Mouse (Mus musculus) right cerebral cortex, postnatal 10 days (tissue): Measurements from ENCODE around the gene Zbed6.
"Not testable (repeated sequence)": the region's sequence is repeated elsewhere in the genome, so short reads cannot be mapped to it uniquely, and the experiment has no call there.

ENCODE experiments used
- DNase-seq, 2 experiments: peaks; one replicate each; pipeline ENCODE4 v3.0.0; 2021; ENCODE audit warnings: low spot score in 2 of 2

The Zbed6 gene

GRCm38 (mm10) chr1:133660466-133661202 is at the start of gene Zbed6:
Gene Zbed6 (minus strand): TSS chr1:133660885.
- peak; percentile 84 to 88 for DNase-seq

DNA sequence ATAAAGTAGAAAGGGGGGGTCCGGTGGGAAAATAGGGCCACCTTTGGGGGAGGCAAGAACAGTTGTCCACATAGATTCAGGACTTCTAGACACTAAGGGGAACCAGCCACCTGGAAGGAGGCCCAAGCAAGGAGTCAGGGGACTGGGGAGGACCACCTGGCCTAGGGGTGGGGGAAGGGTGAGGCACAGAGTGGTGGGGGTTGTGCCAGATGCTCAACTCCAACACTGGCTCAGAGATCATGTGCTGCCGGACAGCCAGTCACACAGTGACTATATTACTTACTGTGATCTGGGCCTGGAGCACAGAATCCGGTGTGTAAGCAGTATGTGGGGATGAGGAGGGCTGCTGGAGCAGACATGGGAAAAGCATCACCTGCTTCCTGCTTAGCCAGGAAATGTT is 48.6 kb upstream of the Zbed6 start:
- no peak for DNase-seq

DNA sequence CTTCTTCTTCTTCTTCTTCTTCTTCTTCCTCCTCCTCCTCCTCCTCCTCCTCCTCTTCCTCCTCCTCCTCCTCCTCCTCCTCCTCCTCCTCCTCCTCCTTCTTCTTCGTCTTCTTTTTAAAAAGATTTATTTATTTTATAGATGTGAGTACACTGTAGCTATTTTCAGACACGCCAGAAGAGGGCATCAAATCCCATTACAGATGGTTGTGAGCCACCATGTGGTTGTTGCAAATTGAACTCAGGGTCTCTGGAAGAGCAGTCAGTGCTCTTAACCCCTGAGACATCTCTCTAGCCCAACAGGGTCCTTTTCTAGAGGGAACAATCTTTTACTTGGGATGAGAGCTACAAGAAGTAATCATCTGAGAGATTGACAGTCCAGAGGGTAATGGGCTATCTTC is 41.1 kb upstream of the Zbed6 start:
- not testable (repeated sequence) for DNase-seq

- DNase-seq = no peak
Measured at GRCm38 (mm10) chr1:133697935-133698620, 37.4 kb upstream of the Zbed6 start.

DNA sequence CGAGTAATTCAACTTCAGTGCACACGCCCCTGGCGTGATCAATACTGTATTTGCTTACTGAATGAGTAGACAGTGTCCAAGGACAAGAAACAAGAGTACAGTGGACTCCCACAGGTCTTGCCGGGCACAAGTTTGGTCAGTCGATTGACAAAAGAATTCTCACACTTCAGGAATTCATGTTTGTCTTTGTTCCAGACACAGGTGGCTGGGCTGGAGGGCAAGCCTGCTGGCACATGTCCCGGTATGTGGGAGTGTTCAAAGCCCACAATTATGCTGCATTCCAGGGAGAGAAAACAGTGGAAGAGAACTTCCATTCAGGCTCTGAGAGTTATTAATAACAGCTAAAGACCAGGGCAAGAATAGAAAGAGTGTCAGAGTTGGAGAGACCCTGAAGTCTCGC is 35.2 kb upstream of the Zbed6 start:
- DNase-seq = peak in 1 of 2 experiments; percentile 47

DNA sequence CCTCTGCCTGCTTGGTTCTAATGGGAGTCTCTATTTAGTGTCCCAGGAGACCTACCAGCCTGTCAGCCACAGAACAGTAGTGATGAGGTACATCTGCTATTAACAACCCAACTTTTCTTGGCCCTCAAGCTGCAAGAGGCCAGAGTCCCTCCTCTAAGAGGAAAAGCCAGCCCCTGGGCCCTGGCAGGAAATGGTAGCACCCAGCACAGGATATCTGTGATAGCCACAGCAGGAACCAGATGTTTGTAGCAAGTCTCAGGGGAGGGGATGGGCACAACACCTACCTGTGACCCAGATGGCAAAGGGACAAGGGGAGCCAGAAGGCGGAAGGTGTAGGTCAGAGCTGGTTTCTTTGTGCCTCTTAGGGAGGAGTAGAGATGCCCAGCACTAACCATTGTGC is 34.2 kb upstream of the Zbed6 start:
- DNase-seq = no peak

DNA sequence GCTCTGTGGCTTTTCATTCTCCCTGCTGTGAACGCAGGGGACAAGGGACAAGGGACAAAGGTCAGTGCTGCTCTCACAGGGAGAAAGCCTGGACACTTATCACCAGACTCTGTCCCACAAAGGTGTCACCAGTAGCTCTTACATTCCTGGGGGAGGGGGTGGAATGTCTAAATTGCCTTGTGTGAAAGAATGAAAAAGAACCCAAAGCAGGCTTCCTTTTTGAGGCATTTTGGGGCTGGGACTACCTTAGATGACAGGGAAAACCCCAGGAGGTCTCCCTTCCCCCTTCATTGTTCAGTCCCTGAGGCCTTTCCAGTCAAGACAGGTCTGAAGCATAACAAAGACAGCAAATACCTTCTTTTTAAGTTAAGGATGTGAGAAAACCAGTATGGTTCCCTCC is 33.6 kb upstream of the Zbed6 start:
- DNase-seq = no peak

GRCm38 (mm10) chr1:133693536-133694114 is 32.9 kb upstream of the Zbed6 start:
- DNase-seq = no peak

DNA sequence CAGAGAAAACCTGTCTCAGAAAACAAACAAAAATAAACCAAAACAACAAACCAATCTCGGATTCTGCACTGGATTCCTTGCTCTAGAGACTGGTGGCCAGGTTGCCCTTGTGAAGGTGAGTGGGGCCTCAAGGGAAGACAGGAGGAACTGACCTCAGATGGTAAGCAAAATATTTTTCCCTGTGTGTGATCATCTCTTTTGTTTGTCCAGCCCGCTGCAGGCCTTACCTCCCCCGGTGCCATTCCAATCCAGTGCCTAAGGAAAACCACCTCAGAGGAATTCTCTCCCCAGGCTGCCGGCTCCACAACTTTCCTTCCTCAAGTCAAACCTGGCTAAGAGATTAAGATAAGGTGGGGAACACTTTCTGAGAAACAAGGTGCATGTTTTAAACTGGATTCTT is 31.5 kb upstream of the Zbed6 start:
- no peak for DNase-seq

DNA sequence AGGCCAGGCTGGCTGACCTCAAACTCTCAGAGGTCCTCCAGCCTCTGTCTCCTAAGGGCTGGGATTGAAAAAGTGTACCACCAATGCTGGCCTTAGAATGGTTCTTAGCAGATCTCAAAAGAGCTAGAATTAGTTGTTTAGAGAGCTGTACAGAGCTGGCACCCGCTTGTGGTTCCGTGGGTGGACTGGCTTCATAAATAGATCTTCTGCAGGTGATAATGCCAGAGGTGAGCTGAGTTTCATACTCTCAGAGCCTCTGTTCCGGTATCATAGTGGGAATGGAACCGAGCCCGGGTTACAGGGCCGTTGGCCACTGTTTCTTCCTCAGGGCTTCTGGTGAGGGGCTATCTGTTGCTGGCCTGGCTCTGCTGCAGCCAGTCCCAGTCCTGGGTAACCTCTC is 30.4 kb upstream of the Zbed6 start:
- no peak for DNase-seq

- DNase-seq = no peak
Measured at GRCm38 (mm10) chr1:133689897-133690296, 29.2 kb upstream of the Zbed6 start, which contains the start of gene Lax1. Gene Lax1 (minus strand): TSS chr1:133690108.

GRCm38 (mm10) chr1:133688301-133688700 is 27.6 kb upstream of the Zbed6 start:
- DNase-seq = no peak

DNA sequence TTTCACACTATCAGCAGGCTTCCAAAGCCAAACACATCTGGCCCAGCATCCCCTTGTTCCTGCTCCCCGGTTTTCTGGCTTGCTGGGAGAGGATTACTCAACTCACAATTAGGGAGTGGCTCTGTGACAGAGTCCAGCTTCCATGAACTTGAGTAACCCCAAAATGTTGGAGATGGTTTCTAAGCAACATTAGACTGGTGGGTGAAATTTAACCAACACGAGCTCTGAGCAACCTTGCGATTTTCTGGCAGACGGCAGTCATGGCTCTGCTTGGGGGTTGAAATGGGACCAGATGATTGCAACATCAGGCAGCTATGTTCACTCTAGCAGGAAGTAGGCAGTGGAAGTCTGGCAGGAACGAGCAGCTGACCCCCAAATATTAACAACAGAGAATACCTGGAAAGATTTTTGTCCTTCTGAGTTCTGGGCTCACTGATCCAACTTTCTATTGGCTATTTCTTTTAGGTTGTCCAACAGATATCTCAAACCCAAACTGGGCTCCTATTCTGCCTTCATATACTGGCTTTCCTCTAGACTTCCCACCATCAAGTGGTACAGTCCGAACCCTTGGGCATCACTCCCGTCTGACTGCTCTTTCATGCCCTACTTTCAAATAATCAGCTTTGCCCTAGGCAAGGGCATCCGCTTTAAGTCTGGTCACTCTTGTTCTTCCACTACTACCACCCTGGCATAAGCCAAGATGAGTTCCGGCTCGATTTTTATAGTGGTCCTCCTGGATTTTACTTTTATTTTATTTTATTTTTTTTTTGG is 25.2 kb upstream of the Zbed6 start:
- no peak for DNase-seq

DNA sequence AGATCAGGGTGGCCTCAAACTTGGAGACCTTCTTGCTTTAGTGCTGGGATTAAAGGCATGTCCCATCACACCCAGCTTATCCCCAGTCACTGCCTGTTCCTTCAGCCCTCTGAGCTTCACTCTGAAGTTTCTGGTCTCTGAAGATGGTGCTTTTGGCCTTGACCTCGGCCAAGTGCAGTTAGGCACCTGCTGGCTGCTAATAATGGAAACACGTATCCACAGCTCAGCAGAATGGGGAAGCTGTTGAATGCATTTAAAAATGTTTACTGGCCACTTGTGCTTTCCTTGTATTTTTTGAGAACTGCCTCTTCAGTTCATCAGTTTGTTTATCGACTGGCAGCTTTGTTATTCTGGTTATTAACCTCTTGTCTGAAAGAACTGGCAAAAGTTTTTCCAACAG is 11.1 kb upstream of the Zbed6 start:
- no peak for DNase-seq

- no peak for DNase-seq
Measured at GRCm38 (mm10) chr1:133671266-133671665, 10.6 kb upstream of the Zbed6 start.

- no peak for DNase-seq
Measured at GRCm38 (mm10) chr1:133670776-133671175, 10.1 kb upstream of the Zbed6 start.

GRCm38 (mm10) chr1:133670190-133670589 is 9.5 kb upstream of the Zbed6 start:
- no peak for DNase-seq

- no peak for DNase-seq
Measured at GRCm38 (mm10) chr1:133668618-133669017, 7.9 kb upstream of the Zbed6 start.

DNA sequence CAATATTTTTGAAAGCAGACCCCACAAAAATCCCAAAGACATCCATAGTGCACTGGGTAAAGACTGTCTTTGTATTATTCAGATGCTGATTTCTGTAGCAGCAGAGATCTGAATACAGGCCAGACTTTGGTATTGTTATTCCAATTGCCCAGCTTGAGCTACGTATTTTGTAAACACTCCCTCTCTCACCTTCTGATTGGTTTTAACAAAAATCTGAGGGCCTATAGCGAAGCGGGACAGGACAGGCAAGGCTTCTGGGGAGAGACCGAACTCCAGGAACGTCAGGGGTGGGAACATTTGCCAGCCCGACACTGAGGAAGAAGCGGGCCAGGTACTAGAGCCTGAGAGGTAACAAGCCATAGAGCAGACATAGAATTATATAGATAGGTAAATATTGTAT is 7.0 kb upstream of the Zbed6 start:
- no peak for DNase-seq

GRCm38 (mm10) chr1:133665713-133666112 is 5.0 kb upstream of the Zbed6 start:
- not testable (repeated sequence) for DNase-seq

- no peak for DNase-seq
Measured at GRCm38 (mm10) chr1:133664203-133664970, 3.7 kb upstream of the Zbed6 start.
